ENCODE assay signal across 14 mouse cellular contexts in genomic region chr17:35551881-35552414, GRCm38 (mm10). TPM values are rescaled to one million over a fixed set of nuclear protein-coding genes. Genes with fewer than 3 reads are reported as not detected.
DNase-seq lines count a peak whose midpoint lies in the region; ATAC-seq and TF ChIP-seq lines count a peak whose summit lies in the region.
"Had no signal": no experiment of that assay in that cellular context is flagged by ENCODE, and none has a peak within 500 bp of the region (broad histone marks: within the 10 kb centered on the region; RNA-seq: fewer than 3 reads in every experiment).

Gene Cdsn, plus strand, starts transcription at chr17:35552128.

- no peaks in the 10 kb centered on the region for H3K9me3 ChIP-seq in heart, embryonic 10.5 days
- no peaks in the 10 kb centered on the region for H3K9me3 ChIP-seq in intestine, embryonic 15.5 days
- H3K9me3 ChIP-seq in intestine, postnatal 0 days (ENCODE audit: control insufficient read depth), result no peaks in the 10 kb centered on the region
- no peaks in the 10 kb centered on the region for H3K9me3 ChIP-seq in stomach, embryonic 16.5 days (replicated peaks; ENCODE audit: control insufficient read depth, low read length)
- H3K9me3 ChIP-seq: forebrain, embryonic 10.5 days; hindbrain, embryonic 15.5 days; kidney, embryonic 15.5 days; limb, embryonic 12.5 days had no signal

- H3K4me1 ChIP-seq in heart, embryonic 10.5 days, result peaks cover 44% of the 10 kb centered on the region
- peaks cover 2% of the 10 kb centered on the region for H3K4me1 ChIP-seq in intestine, embryonic 15.5 days (replicated peaks)
- H3K4me1 ChIP-seq in intestine, postnatal 0 days (replicated peaks; ENCODE audit: control insufficient read depth, insufficient read depth, low read length), result no peaks in the 10 kb centered on the region
- peaks cover 20% of the 10 kb centered on the region for H3K4me1 ChIP-seq in stomach, embryonic 16.5 days (ENCODE audit: control insufficient read depth, insufficient read depth, low read length)
- H3K4me1 ChIP-seq: limb, embryonic 12.5 days had no signal

- no peak within 1 kb of the TSS for H3K4me3 ChIP-seq in heart, embryonic 10.5 days
- no peak within 1 kb of the TSS for H3K4me3 ChIP-seq in intestine, embryonic 15.5 days (replicated peaks)
- H3K4me3 ChIP-seq in intestine, postnatal 0 days (ENCODE audit: low read depth, low read length), result no peak within 1 kb of the TSS
- no peak within 1 kb of the TSS for H3K4me3 ChIP-seq in stomach, embryonic 16.5 days (replicated peaks; ENCODE audit: low read length)
- H3K4me3 ChIP-seq: forebrain, embryonic 10.5 days; hindbrain, embryonic 15.5 days; kidney, embryonic 15.5 days; limb, embryonic 12.5 days had no signal

- no peak within 1 kb of the TSS for H3K4me2 ChIP-seq in intestine, embryonic 15.5 days (replicated peaks)
- H3K4me2 ChIP-seq in intestine, postnatal 0 days (replicated peaks; ENCODE audit: low read depth), result no peak within 1 kb of the TSS
- no peak within 1 kb of the TSS for H3K4me2 ChIP-seq in stomach, embryonic 16.5 days (ENCODE audit: low read depth, low read length)
- H3K4me2 ChIP-seq: hindbrain, embryonic 15.5 days; kidney, embryonic 15.5 days; limb, embryonic 12.5 days had no signal

- DNase-seq in heart, embryonic 10.5 days (ENCODE audit: low spot score), result no peak
- DNase-seq in heart, adult 11 months, result no peak
- peak; percentile 63 for DNase-seq in NIH3T3 (ENCODE audit: low read depth)
- DNase-seq: cerebellum, postnatal 10 days; lung, adult 18-20 months; right cerebral cortex, postnatal 25 days had no signal

- no peak within 1 kb of the TSS for H3K9ac ChIP-seq in intestine, embryonic 15.5 days
- H3K9ac ChIP-seq in intestine, postnatal 0 days (ENCODE audit: low read depth, low read length), result no peak within 1 kb of the TSS
- H3K9ac ChIP-seq in stomach, embryonic 16.5 days (ENCODE audit: low read length), result peak within 1 kb of the TSS; percentile 42
- H3K9ac ChIP-seq: hindbrain, embryonic 15.5 days; kidney, embryonic 15.5 days; limb, embryonic 12.5 days had no signal

- 76% methylated on average over 10 of the region's 10 CpGs for WGBS in heart, embryonic 10.5 days
- 80% methylated on average over 10 of the region's 10 CpGs for WGBS in intestine, embryonic 15.5 days
- WGBS in intestine, postnatal 0 days, result 85% methylated on average over 10 of the region's 10 CpGs
- 78% methylated on average over 10 of the region's 10 CpGs for WGBS in stomach, embryonic 16.5 days

- no peaks in the 10 kb centered on the region for H3K36me3 ChIP-seq in heart, embryonic 10.5 days
- no peaks in the 10 kb centered on the region for H3K36me3 ChIP-seq in intestine, embryonic 15.5 days
- no peaks in the 10 kb centered on the region for H3K36me3 ChIP-seq in intestine, postnatal 0 days (ENCODE audit: control insufficient read depth, insufficient read depth)
- H3K36me3 ChIP-seq in stomach, embryonic 16.5 days (ENCODE audit: control insufficient read depth, insufficient read depth, low read length), result no peaks in the 10 kb centered on the region
- H3K36me3 ChIP-seq: forebrain, embryonic 10.5 days; hindbrain, embryonic 15.5 days; kidney, embryonic 15.5 days; limb, embryonic 12.5 days had no signal

- TF ChIP-seq CTCF in intestine, postnatal 0 days (IDR thresholded peaks at IDR 0.05; ENCODE audit: low read depth), result no peak

- H3K27me3 ChIP-seq in heart, embryonic 10.5 days (ENCODE audit: insufficient read depth, poor library complexity, severe bottlenecking), result peaks cover 7% of the 10 kb centered on the region; the same call in 1 of the 2 replicates
- no peaks in the 10 kb centered on the region for H3K27me3 ChIP-seq in intestine, embryonic 15.5 days (replicated peaks)
- no peaks in the 10 kb centered on the region for H3K27me3 ChIP-seq in intestine, postnatal 0 days (replicated peaks; ENCODE audit: control insufficient read depth, insufficient read depth, low read length)
- H3K27me3 ChIP-seq in stomach, embryonic 16.5 days (ENCODE audit: control insufficient read depth, insufficient read depth, low read length), result no peaks in the 10 kb centered on the region
- H3K27me3 ChIP-seq: hindbrain, embryonic 15.5 days; kidney, embryonic 15.5 days; limb, embryonic 12.5 days had no signal

- no peak for ATAC-seq in intestine, embryonic 15.5 days
- ATAC-seq in intestine, postnatal 0 days, result no peak
- no peak for ATAC-seq in stomach, embryonic 16.5 days (ENCODE audit: insufficient read depth, low FRiP score)
- ATAC-seq in inflammation-experienced regulatory T-cells, adult 6 months, result no peak

- H3K27ac ChIP-seq in heart, embryonic 10.5 days, result peak within 1 kb of the TSS; percentile 90
- 0 out of 2 replicates have a peak within 1 kb of the TSS, but pooled peaks have one; percentile 27 for H3K27ac ChIP-seq in intestine, embryonic 15.5 days
- H3K27ac ChIP-seq in intestine, postnatal 0 days (ENCODE audit: low read depth, low read length), result no peak within 1 kb of the TSS
- no peak within 1 kb of the TSS for H3K27ac ChIP-seq in stomach, embryonic 16.5 days (ENCODE audit: low read length)
- H3K27ac ChIP-seq: forebrain, embryonic 10.5 days; hindbrain, embryonic 15.5 days; kidney, embryonic 15.5 days; limb, embryonic 12.5 days had no signal

RNA-seq across cellular contexts. Expression of gene Cdsn, which starts in this region (rescaled TPM):
- polyA plus RNA-seq in heart, embryonic 10.5 days (2016; fragmentation: Nextera tagmentation; extraction: Ambion mirVana), result 0.20 and 0.63 TPM in 2 replicates
- 0.05 TPM in 1 of 2 replicates, not detected in the other for polyA plus RNA-seq in intestine, embryonic 15.5 days (2015; fragmentation: Nextera tagmentation; extraction: Ambion mirVana)
- polyA plus RNA-seq in intestine, postnatal 0 days (2015; fragmentation: Nextera tagmentation; extraction: Ambion mirVana), result 0.22 and 0.40 TPM in 2 replicates
- 7.7 and 24.9 TPM in 2 replicates for polyA plus RNA-seq in stomach, embryonic 16.5 days (2015; fragmentation: Nextera tagmentation; extraction: Ambion mirVana)
- polyA plus RNA-seq in inflammation-experienced regulatory T-cells, adult 6 months (2017; shearing (Covaris generic)), result not detected
- polyA plus RNA-seq: forebrain, embryonic 10.5 days; kidney, embryonic 15.5 days; limb, embryonic 12.5 days had no signal

Comparison
In these comparisons a context has a peak if more than half of its experiments do, and no peak if none do; other contexts are left out.
1. H3K27ac ChIP-seq: peak in heart, embryonic 10.5 days (single experiment) and intestine, embryonic 15.5 days (single experiment); none in intestine, postnatal 0 days (single experiment) and stomach, embryonic 16.5 days (single experiment).